Mouse (Mus musculus) cerebellum, adult 2 months (tissue): ENCODE measurements around the gene Cntrob.

Source experiments
- CTCF ChIP-seq: fragments of 200-500 bp; IDR thresholded peaks from 2 replicates; pipeline ENCODE4 v1.5.1; 2011; ENCODE audit warnings: low read depth, mild to moderate bottlenecking, control low read depth, low read length, moderate library complexity, borderline replicate concordance; ENCODE audit not compliant: insufficient read depth
- POLR2A ChIP-seq: fragments of 200-500 bp; IDR thresholded peaks from 2 replicates; pipeline ENCODE4 v1.6.1; 2011; ENCODE audit warnings: low read length, control low read depth, borderline replicate concordance; ENCODE audit not compliant: insufficient read depth

- TF ChIP-seq CTCF, result no peak
- TF ChIP-seq POLR2A, result 0 out of 2 replicates have a peak, but pooled peaks have one; percentile 9
Measured at GRCm38 (mm10) chr11:69368356-69369214, 45.0 kb upstream of the Cntrob start.
